Mouse (Mus musculus): Measurements from ENCODE around the gene Lect2.

The Lect2 gene

GRCm38 (mm10) chr13:56556701-56557100, 8.4 kb upstream of the Lect2 start:
- DNase-seq (ENCODE audit: extremely low spot score, low spot score): no peak

GRCm38 (mm10) chr13:56555957-56556356, 7.7 kb upstream of the Lect2 start:
- DNase-seq (ENCODE audit: extremely low spot score, low spot score): no peak

GRCm38 (mm10) chr13:56554409-56554808, 6.1 kb upstream of the Lect2 start:
- peak; percentile 50 for DNase-seq (ENCODE audit: extremely low spot score, low spot score)

- no peak for DNase-seq (ENCODE audit: extremely low spot score, low spot score)
Observed at GRCm38 (mm10) chr13:56553923-56554322, 5.6 kb upstream of the Lect2 start.

- DNase-seq (ENCODE audit: extremely low spot score, low spot score): no peak
Observed at GRCm38 (mm10) chr13:56551661-56552060, 3.4 kb upstream of the Lect2 start.

GRCm38 (mm10) chr13:56550574-56550973, 2.3 kb upstream of the Lect2 start:
- DNase-seq (ENCODE audit: extremely low spot score, low spot score): no peak

- DNase-seq (ENCODE audit: extremely low spot score, low spot score): no peak
Observed at GRCm38 (mm10) chr13:56549364-56549763, 1.1 kb upstream of the Lect2 start.

GRCm38 (mm10) chr13:56544956-56545355, 3.3 kb downstream of the Lect2 start:
- peak; percentile 8 for DNase-seq (ENCODE audit: extremely low spot score, low spot score)

- peak; percentile 6 for DNase-seq (ENCODE audit: extremely low spot score, low spot score)
Observed at GRCm38 (mm10) chr13:56543805-56544204, 4.5 kb downstream of the Lect2 start.

GRCm38 (mm10) chr13:56539846-56540245, 8.5 kb downstream of the Lect2 start:
- DNase-seq (ENCODE audit: extremely low spot score, low spot score): no peak

- DNase-seq (ENCODE audit: extremely low spot score, low spot score): no peak
Observed at GRCm38 (mm10) chr13:56537026-56537425, 11.3 kb downstream of the Lect2 start.

GRCm38 (mm10) chr13:56535570-56535969, 12.7 kb downstream of the Lect2 start:
- no peak for DNase-seq (ENCODE audit: extremely low spot score, low spot score)

- DNase-seq (ENCODE audit: extremely low spot score, low spot score): no peak
Observed at GRCm38 (mm10) chr13:56534931-56535330, 13.4 kb downstream of the Lect2 start.

GRCm38 (mm10) chr13:56529685-56530084, 18.6 kb downstream of the Lect2 start:
- no peak for DNase-seq (ENCODE audit: extremely low spot score, low spot score)

GRCm38 (mm10) chr13:56529031-56529430, 19.3 kb downstream of the Lect2 start:
- no peak for DNase-seq (ENCODE audit: extremely low spot score, low spot score)

- DNase-seq (ENCODE audit: extremely low spot score, low spot score): no peak
Observed at GRCm38 (mm10) chr13:56528281-56528680, 20.0 kb downstream of the Lect2 start.

GRCm38 (mm10) chr13:56527846-56528245, 20.5 kb downstream of the Lect2 start:
- no peak for DNase-seq (ENCODE audit: extremely low spot score, low spot score)

GRCm38 (mm10) chr13:56526871-56527270, 21.4 kb downstream of the Lect2 start:
- DNase-seq (ENCODE audit: extremely low spot score, low spot score): no peak

GRCm38 (mm10) chr13:56522821-56523167, 25.5 kb downstream of the Lect2 start:
- no peak for DNase-seq (ENCODE audit: extremely low spot score, low spot score)

GRCm38 (mm10) chr13:56522081-56522820, 26.1 kb downstream of the Lect2 start, which contains the start of gene Fbxl21:
TSS of gene Fbxl21 (plus strand) at chr13:56522472.
- DNase-seq (ENCODE audit: extremely low spot score, low spot score): peak; percentile 93

GRCm38 (mm10) chr13:56516816-56517215, 31.5 kb downstream of the Lect2 start:
- DNase-seq (ENCODE audit: extremely low spot score, low spot score): no peak

- DNase-seq (ENCODE audit: extremely low spot score, low spot score): no peak
Observed at GRCm38 (mm10) chr13:56516311-56516710, 32.0 kb downstream of the Lect2 start.

- no peak for DNase-seq (ENCODE audit: extremely low spot score, low spot score)
Observed at GRCm38 (mm10) chr13:56513595-56513994, 34.7 kb downstream of the Lect2 start.
